Mouse (Mus musculus) kidney, postnatal 14 days (tissue): ENCODE results near the gene 2810004N23Rik.
"Not testable (repeated sequence)": the region's sequence is repeated elsewhere in the genome, so short reads cannot be mapped to it uniquely, and the experiment has no call there.

Experiments used
- DNase-seq: peaks from one replicate; pipeline ENCODE4 v3.0.0; 2022; ENCODE audit warnings: mixed read lengths

2810004N23Rik gene

DNA sequence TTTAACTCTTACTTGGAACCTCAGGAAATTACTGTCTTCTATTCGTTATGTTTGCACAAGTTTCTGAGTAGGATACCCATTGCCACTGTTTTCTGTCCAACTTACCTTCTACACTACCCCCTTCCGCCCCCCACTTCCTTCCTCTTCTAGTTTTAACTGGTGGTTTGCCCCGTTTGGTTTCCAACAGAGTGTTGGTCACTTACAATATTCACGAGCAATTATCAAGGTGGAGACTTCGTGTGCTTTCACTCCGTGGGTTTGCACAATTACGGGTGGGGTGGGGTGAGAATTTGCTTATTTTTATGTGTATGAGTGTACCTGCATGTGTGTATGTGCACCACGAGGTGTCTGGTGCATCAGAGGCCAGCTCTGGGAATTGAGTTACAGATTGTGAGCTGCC is 809 bp upstream of the 2810004N23Rik start:
- DNase-seq = no peak

DNA sequence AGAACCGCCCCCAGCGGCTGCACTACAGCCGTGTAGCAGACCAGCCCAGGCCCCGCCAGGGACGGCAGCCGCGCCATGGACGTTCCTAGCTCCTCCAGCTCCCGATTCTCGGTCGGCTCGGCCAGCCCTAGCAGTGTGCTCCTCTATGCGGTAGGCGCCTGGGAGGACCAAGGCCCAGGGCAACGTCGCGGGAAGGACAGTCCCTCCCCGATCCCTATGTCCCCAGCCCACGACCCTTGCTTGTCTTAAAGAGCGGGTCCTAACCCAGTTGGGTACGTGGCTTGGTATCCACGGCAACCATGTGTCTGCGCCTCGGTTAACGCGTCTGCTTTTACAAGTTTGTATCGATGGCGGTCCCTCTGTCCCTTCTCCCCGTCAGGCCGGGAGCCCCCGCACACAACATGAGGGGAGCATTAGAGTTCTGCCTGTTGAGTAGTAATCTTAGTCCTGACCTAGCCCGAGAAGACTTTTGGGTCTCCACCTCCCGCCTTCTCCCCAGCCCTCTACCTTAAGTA is 300 bp upstream of the 2810004N23Rik start:
- DNase-seq = no peak

DNA sequence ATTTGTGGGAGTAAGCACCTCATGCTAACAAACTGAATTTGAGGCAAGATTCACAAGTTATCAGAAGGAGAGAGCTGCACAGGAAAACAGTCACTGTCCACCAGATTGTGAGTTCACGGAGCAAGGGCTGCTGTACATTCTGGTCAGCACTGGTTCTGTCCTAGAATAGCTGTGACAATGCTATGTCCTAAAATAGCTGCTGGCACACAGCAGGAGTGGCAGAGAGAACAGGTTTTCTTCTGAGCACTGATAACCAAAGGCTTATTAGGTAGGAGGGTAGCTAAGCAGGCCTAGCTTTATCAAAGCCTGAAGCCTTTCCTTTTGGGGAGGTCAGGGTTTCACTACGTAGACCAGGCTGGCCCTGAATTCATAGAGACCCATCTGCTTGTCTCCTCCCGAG is 2.7 kb downstream of the 2810004N23Rik start:
- no peak for DNase-seq

DNA sequence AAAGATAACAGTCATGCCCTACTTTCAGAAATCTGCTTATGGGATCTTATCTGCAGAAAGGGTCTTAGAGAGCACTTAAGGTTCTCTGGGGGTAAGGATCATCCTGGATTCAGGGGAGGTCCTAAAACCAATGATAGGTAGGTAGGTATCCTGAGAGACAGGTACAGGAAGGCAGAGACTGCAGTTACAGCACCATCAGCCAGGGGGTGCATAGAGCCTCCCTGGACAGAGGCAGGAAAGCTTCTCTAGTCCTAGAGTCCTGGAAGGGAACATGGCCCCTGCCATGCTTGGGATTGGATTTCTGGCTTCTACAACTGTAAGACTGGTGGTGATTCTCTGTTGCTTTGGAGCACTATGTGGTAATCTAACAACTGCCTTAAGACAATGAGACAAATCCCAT is 3.5 kb downstream of the 2810004N23Rik start:
- no peak for DNase-seq

DNA sequence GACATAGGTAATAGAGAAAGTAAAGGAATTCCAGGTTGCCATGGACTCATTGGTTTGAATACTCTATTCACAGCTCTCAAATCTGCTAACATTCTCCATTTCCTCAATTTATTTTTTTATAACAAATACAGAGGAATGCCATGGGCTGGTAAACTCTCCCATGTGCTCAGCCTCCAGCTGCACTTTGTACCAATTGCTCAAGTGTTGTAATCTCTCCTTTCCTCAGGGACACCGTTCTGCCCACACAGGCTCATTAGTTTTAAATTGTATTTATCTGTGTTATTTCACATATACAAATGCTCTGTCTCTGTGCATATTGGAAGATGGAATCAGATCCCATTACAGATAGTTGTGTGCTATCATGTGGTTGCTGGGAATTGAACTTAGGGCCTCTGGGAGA is 9.4 kb downstream of the 2810004N23Rik start:
- no peak for DNase-seq

DNA sequence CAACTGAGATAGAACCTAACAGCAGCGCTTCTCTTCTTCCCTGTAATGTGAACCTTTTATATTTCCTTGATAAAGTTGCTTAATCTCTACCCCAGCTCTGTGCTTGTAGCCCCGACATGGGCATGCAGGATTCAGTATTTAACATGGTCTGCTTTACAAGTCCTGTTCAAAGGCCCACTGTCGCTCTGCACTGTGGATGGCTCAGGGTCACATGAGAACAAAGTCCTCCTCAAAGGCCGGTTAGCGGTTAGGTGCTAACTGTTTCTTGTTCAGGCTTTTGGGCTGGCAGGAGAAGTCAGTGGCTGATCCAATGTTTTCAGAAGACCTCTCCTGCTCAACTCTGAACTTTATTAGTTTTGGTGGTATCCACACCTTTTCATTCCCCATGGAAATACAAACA is 17.3 kb downstream of the 2810004N23Rik start:
- DNase-seq = no peak

DNA sequence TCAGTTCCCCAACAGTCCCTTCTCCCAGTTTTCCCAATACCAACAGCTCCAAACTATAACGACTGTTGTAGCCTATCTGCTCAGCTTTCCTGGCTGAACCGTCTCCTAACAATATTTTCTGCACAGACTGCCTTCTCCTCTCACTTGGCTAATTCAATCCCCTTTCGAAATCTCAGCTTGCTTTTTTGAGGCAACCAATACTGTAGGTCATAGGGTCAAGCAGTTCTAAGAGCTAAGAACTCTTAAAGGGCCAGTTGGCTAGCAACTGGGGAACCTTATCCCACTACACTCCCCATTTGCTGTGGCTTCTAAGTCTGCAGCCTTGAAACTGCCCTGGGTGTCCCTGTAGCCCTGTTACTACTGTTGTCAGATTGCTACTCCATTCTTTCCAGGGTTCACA is 17.8 kb downstream of the 2810004N23Rik start:
- no peak for DNase-seq

DNA sequence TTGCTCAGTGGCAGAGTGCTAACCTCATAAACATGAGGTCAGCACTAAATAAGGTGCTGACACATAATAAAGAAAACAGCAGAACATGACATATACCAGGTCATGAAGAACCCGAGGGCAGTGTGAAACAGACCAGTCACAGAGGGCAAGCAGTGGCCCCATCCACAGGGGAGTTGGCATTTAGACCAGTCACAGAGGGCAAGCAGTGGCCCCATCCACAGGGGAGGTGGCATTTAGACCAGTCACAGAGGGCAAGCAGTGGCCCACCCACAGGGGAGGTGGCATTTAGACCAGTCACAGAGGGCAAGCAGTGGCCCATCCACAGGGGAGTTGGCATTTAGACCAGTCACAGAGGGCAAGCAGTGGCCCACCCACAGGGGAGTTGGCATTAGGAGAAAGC is 20.0 kb downstream of the 2810004N23Rik start:
- DNase-seq = not testable (repeated sequence)

DNA sequence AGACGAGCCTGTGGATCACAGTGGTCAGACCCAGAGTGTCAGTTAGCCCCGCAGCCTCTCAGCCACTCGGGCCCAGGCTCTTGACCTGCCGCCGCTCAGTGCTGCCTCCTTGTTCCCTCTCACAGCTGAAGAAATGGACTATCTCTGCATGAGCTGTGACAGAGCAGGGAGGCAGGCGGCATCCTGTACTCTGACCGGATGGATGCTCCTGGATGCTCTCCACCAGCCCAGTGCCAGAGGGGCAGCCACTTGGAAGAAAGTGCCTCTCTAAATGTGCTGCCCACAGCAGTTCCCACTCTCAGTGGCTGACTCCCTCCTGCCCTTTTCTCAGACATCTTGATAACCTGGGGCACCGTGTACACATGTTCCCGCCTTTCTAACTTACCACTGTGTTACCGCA is 21.1 kb downstream of the 2810004N23Rik start:
- no peak for DNase-seq

DNA sequence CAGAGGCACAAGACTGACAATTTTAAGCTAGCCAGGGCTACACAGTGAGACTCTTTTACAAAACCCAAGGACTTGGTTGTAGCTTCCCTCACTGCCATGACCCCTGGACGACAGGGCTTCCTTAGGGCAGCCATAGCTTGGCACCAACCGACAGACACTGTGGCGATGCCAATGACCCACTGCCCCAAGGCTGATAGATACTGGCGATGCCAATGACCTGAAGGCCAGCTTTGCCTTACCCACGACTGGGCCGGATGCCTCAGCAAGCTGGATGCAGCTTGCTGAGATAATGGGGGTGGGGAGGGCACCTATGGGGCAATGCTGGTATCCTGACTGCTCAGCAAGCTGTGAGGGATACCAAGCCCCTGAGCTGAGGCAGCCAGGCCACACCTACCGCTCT is 22.0 kb downstream of the 2810004N23Rik start:
- DNase-seq = no peak

DNA sequence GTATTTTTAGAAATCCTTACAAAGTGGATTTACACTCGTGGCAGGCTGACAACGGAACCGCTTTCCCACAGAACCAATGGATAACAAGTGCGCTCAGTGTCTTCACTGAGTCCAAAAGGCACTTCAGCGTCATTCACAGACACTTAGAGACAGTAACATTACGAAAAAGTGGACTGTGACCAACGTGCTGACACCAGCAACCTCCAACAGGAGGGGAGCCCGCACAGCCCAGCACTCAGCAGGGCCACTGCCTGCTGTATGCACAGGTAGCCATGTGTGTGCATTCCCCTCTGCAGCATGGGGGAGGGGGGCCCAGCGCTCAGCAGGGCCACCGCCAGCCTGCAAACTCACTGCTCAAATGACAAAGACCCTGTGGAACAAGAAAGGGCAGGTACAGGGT is 23.5 kb downstream of the 2810004N23Rik start:
- no peak for DNase-seq

DNA sequence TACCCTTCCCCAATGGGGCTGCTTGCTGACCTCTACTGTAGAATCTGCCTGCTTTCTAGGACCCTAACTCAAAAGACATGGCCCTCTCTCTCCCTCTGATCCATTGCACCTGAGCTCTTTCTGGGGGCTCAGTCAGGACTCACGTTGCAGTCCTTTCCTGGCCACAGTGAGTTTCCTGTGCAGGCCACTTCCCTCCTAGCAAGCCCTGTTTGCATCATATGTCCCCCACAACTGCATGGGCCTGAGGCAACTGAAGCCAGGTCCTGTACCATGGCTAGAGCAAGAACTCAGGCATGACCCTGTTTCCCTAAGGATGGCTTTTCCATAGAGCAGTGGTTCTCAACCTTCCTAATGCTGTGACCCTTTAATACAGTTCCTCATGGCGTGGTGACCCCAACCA is 25.0 kb downstream of the 2810004N23Rik start:
- no peak for DNase-seq

DNA sequence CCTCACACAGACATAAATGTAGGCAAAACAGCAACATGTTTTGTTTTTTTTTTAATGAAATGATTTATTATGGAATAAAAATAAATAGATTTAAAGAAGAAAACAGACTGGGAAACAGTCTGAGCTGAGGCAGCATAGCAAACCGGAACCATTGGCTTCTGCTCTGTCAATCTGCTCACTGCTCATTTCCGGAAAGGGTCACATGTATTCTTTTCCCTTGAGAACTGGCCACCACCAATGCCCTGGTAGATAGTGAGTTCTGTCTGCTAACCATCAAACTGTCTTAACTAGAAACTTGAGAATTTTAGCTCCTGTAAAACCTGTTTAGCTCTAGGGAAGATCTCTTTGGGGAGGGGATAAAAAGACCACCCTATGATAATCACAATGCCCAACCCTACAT is 26.0 kb downstream of the 2810004N23Rik start:
- no peak for DNase-seq

DNA sequence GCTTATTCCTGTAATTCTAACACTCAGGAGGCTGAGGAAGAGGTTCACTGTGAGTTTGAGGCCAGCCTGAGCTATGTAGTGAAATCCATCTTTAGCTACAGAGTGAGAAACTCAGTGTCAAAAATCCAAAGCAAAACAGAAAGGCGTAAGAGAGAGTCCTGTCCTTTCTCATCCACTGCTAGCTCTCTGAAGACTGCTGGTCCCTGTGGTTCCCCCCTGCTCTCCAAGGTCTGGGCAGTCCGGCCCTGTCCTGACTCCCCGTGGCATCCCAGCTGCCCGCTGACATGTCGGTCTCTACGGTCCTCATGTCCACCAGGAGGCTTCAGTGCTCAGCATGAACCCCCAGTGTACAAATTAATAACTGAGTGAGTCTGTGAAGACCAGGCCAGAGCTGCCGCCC is 26.6 kb downstream of the 2810004N23Rik start:
- no peak for DNase-seq

DNA sequence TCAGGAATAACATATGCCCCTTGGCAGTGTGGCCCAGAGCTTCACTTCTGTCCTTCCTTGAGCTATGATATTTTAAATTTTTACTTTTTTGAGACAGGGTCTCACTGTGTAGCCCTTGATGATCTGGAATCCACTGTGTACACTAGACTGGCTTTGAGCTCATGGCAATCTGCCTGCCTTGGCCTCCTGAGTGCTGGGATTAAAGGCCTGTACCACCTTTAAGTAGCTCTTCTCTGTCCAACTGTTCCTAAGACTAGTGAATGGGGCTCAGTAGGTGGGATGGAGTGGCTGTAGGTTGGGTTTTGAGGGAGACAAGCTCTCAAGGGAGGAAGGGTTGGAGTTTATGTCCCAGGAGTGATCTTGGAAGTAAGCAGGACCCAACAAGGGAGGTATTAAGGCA is 27.1 kb downstream of the 2810004N23Rik start:
- DNase-seq = no peak

DNA sequence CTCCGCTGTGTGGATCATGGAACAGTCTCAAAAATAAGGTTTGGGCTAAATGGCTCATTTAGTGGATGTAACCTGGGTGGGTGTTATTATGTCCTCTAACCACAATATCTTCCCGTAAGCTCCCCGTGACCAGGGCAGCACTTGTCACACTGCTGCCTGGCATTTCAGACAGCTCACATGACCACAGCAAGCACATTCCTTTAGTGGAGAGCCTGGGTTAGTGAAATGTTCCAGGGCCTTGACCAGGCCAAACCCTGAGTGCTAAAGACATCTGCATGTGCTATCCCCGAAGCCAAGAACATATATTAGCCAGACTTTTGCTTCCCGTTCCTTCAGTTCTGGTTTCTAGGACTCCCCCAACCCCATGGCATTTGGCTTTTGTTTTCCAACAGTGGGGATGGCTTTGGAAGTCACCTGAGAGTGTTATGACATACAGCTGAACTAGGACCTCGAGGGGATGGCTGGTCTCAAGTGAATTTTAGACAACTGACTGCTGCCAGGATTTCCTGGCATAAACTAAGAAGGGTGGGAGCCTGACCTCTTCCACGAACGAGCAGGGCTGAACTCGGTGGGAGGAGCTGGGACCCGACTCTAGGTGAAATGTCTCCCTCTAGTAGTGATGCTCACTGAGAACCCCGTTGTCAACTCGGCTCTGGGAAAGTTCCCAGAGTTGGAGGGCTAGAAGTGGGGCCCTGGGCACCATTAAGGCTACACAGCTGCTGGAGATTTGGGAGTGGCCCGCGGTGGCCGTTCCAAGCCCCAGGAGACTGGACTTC is 29.3 kb downstream of the 2810004N23Rik start:
- DNase-seq = no peak

DNA sequence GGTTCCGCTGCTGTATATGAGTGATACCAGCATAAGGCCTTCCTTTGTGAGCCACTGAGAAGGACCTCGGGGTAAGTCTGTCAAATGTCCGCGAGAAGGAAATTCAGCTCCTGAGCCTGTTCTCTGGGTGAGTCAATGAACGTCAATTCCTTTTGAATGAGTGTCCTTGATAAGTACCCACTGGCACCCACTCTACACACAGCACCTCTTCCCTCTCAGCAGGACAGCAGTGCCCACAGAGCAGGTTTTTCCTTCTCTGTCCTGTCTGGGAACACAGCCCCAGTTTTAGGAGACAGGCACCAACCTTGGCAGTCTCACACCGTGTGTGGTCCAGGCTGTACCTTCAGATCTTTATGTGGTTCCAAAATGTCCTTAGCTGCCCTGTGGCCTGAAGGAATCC is 31.0 kb downstream of the 2810004N23Rik start:
- no peak for DNase-seq

DNA sequence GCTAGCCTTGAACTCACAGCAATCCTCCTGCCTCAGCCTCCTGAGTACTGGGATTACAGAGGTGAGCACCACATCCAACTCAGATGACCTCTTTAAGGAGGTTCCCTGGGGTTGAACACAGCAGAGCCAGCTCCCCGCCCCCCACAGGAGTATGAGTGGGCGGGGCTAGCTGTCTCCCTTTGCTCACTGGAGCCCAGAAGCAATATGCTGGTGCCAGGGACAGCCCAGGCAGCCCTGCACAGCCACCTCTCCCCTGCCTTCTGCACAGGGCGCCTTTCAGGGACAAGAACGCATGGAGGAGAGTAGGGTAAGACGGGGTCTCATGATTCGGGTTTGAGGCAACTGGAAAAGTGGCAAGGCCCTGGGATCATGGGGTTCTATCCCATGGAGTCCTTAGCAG is 31.4 kb downstream of the 2810004N23Rik start:
- DNase-seq = no peak

DNA sequence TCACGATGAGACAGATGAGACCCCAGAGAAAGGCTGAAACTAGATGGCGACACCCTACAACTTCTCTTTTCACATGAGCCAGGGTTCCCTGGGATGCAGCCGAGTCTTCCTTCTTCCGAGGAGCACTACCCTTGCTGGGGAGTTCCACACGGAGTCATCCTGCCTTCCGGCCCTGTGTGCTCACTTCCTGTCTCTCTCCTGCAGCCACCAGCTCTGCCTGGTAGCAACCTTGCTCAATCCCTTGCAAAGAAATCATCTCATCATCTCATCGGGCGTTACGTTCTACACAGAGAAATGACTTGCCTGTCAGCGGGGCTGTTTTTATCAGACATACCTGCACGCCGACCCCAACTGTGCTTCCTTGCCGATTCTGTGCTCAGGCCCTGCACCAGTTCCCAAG is 32.9 kb downstream of the 2810004N23Rik start:
- no peak for DNase-seq

DNA sequence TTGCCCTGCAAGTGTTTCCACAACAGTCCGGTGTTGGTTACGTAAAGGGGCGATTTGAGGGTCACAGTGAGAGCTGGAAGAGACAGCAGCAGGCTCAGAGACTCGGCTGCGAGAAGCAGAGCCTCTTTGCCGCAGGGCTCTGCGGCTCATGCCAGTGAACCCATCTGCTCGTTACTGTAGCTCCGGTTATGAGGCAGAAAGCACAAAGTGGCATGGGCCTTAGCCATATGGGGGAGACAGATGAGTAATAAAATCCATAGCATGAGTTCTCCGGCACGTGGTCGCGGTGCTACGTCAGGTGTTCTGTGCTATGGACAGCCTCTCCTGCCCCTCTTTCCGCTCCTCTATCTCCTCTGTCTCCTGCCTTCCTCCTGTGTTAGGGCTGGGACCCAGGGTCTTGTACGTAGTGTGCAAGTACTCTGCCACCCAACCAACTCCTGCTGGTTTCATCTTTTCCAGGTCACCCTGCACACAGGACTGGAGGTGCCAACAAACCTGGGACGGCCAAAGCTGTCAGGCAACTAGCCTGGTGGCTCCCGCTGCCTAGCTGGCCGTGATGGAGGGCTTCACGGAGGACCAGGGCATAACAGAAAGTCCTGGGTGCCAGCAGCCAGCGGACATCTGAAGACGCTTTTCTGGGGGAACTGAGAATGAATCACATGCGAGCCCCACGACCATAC is 34.2 kb downstream of the 2810004N23Rik start:
- no peak for DNase-seq

DNA sequence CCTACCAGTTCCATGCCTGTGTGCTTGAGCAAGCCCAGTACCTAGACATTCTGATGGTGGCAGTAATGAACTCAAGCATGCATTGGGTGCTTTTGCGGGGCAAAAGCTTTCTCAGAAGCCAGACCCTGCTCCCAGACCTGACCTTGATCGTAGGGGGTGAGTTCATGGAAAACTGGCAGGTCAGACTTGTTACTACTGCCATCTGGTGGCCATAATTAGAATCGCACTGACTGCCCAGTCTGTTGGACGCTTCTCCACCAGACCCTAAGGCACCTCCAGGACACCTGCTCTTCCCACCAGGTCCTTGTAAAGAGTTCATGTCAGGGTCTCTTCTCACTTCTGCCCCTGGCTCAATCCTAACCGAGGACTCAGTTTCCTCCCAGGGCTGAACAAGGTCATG is 35.5 kb downstream of the 2810004N23Rik start:
- peak; percentile 73 for DNase-seq

DNA sequence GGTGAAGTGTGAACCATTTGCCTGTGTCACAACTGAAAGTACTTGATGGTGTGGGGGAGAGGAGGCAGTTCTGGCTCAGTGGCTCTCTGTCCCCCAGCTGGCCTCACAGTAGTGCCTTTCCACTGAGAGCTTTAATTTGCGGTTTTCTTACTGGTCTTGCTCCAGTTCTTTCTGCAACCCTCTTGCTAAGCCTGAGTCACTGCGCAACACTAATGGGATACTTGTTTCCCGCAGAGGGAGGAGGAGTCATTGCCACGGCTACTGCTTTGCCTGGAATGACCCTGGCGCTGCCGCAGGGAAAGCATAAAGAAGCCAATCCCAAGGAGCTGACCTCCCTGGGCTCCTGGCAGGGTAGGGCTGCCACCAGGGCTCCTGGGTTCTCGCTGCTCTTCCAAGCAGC is 36.3 kb downstream of the 2810004N23Rik start:
- DNase-seq = peak; percentile 59

DNA sequence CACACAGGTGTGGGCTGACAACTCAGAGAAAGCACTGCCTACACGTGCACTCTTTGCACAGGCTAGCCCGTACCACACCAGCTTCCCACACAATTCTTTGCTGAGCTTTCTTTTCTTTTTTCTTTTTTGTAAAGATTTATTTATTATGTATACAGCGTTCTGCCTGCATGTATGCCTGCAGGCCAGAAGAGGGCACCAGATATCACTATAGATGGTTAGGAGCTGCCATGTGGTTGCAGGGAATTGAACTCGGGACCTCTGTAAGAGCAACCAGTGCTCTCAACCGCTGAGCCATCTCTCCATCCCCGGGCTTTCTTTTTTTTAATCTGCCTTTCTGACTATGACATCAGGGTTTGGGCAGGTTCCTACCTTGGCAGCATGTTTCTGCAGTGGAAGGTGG is 39.4 kb downstream of the 2810004N23Rik start:
- DNase-seq = no peak

DNA sequence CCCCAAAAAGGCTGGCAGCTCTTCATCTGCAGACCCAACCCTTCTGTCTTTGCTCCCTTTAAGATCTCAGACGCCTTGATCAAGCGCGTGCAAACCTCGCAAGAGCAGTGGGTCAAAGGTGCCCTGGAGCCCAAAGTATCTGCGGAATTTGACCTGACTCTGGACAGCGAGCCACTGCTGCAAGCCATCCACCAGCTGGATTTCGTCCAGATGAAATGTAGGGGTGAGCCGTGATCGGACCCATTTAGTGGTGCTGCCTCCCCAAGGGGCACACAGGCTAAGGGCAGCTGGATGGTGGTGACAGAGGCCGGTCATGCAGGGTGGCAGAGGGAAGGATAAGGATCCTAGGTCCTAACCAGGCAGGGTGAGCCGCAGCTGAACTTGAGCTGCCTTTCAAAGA is 42.8 kb downstream of the 2810004N23Rik start:
- DNase-seq = peak; percentile 64
